Mouse (Mus musculus) small intestine, adult 2 months (tissue): Measurements from ENCODE around the gene Setd3.

Source experiments
- CTCF ChIP-seq: fragments of 200-500 bp; IDR thresholded peaks from 2 replicates; pipeline ENCODE4 v1.5.1; 2012; ENCODE audit warnings: low read depth, mild to moderate bottlenecking, control low read depth, inconsistent platforms, low read length, moderate library complexity, mixed read lengths; ENCODE audit not compliant: insufficient replicate concordance, insufficient read length; ENCODE audit errors: extremely low read depth
- POLR2A ChIP-seq: fragments of 200-500 bp; IDR thresholded peaks from 2 replicates; pipeline ENCODE4 v1.6.1; 2012; ENCODE audit warnings: low read depth, mild to moderate bottlenecking, control low read depth, inconsistent platforms, low read length, moderate library complexity

DNA sequence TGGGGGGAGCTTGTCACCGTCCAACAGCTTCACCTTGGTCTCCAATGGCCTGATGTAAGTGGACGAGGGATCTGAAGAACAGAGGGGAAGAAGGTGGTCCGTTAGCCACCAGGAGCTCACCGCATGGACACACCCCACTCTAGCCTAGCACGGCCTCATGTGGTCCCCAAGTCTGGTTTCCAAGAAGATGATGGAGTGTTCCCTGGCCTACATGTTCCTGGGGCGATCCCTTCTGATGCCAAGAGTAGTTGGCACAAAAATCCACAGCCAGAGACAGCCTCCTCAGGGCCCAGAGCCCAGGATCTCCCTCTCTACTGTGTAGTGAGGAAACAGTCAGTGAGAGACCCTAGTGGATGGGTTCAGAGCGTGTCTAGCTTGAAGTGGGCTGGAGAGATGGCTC, 42.6 kb upstream of the Setd3 start:
- no peak for TF ChIP-seq CTCF
- TF ChIP-seq POLR2A, result no peak
